Mouse (Mus musculus): ENCODE data around the gene Zfp512b.

DNA sequence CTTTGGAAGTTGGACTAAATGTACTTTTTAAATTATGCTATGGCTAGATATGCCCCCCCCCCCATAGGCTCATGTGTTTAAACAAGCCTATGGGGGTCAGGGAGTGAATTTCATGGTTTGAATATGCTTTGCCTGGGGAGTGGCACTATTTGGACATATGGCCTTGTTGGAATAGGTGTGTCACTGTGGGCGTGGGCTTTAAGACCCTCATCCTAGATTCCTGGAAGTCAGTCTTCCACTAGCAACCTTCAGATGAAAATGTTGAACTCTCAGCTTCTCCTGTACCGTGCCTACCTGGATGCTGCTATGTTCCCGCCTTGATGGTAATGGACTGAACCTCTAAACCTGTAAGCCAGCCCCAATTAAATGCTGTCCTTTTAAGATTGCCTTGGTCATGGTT lies 60.0 kb downstream of the Zfp512b start:
- no peak for TF ChIP-seq POLR2A (IDR thresholded peaks at IDR 0.05; ENCODE audit: low read depth, low read length)
- no peak for TF ChIP-seq CTCF (conservative IDR thresholded peaks at IDR 0.05; ENCODE audit: insufficient read depth, insufficient read length, low read depth, low read length)
